Mouse (Mus musculus) myocyte (in vitro differentiated cells): Measurements from ENCODE around the gene Slc25a44.

Experiments used
- E2F4 ChIP-seq: IDR thresholded peaks from one replicate; pipeline ENCODE4 v1.6.1; 2011; ENCODE audit warnings: mild to moderate bottlenecking, control low read depth, moderate library complexity; ENCODE audit not compliant: insufficient read depth
- MAX ChIP-seq: IDR thresholded peaks from one replicate; pipeline ENCODE4 v1.6.1; 2011; ENCODE audit warnings: low read depth, mild to moderate bottlenecking, control low read depth
- MYOD1 ChIP-seq, 3 experiments: IDR thresholded peaks; one replicate each; pipeline ENCODE4 v1.6.1; 2011; ENCODE audit warnings: control low read depth in 2 of 3, low read depth in 2 of 3, mild to moderate bottlenecking in 2 of 3, moderate library complexity in 1 of 3; ENCODE audit not compliant: insufficient read length in 2 of 3, control insufficient read depth in 1 of 3
- MYOG ChIP-seq, 3 experiments: IDR thresholded peaks; one replicate each; pipeline ENCODE4 v1.6.1; 2011; ENCODE audit warnings: control low read depth in 2 of 3, low read depth in 2 of 3, mild to moderate bottlenecking in 2 of 3; ENCODE audit not compliant: insufficient read length in 2 of 3, control insufficient read depth in 1 of 3, insufficient read depth in 1 of 3
- POLR2A ChIP-seq: IDR thresholded peaks from one replicate; pipeline ENCODE4 v1.6.1; 2011; ENCODE audit warnings: low read depth, mild to moderate bottlenecking, control low read depth, moderate library complexity; ENCODE audit not compliant: insufficient read length
- POLR2AphosphoS2 ChIP-seq: IDR thresholded peaks from one replicate; pipeline ENCODE4 v1.6.1; 2011; ENCODE audit warnings: low read depth, control low read depth; ENCODE audit not compliant: insufficient read length
- REST ChIP-seq: IDR thresholded peaks from one replicate; pipeline ENCODE4 v1.6.1; 2011; ENCODE audit warnings: mild to moderate bottlenecking, control low read depth, moderate library complexity; ENCODE audit not compliant: insufficient read depth, insufficient read length
- SRF ChIP-seq: IDR thresholded peaks from one replicate; pipeline ENCODE4 v1.6.1; 2011; ENCODE audit warnings: low read depth; ENCODE audit not compliant: control insufficient read depth, insufficient read length
- TCF12 ChIP-seq: IDR thresholded peaks from one replicate; pipeline ENCODE4 v1.6.1; 2011; ENCODE audit warnings: mild to moderate bottlenecking, control low read depth; ENCODE audit not compliant: poor library complexity, insufficient read depth, severe bottlenecking
- TCF3 ChIP-seq: IDR thresholded peaks from one replicate; pipeline ENCODE4 v1.6.1; 2011; ENCODE audit warnings: low read depth, control low read depth; ENCODE audit not compliant: insufficient read length
- USF1 ChIP-seq: IDR thresholded peaks from one replicate; pipeline ENCODE4 v1.6.1; 2011; ENCODE audit warnings: low read depth, mild to moderate bottlenecking, control low read depth, moderate library complexity

- TF ChIP-seq POLR2A (no peak), MYOG (IDR thresholded peaks at IDR 0.05; ENCODE audit: control insufficient read depth in 1 of 3, insufficient read depth in 1 of 3, insufficient read length in 2 of 3, low read depth in 2 of 3) (peak in 1 of 3 experiments; percentile 71), MYOD1 (IDR thresholded peaks at IDR 0.05; ENCODE audit: control insufficient read depth in 1 of 3, insufficient read length in 2 of 3, low read depth in 2 of 3) (peak in 2 of 3 experiments; percentile 46 to 70), MAX (no peak), POLR2AphosphoS2 (no peak), SRF (no peak), TCF12 (no peak), REST (no peak), USF1 (no peak), E2F4 (no peak), TCF3 (no peak)
Measured at GRCm38 (mm10) chr3:88395288-88395687, 29.7 kb downstream of the Slc25a44 start.
